Mouse (Mus musculus) small intestine, adult 10 weeks (tissue): ENCODE results near the gene Ctcf. TPM values are rescaled to one million over a fixed set of nuclear protein-coding genes. Genes with fewer than 3 reads are reported as not detected.

Experiments
- polyA plus RNA-seq: library from polyadenylated mRNA; stranded (reverse); fragments of 350-450 nt; fragmentation: Illumina TruSeq; extraction: RNeasy Lipid Tissue Mini Kit (QIAGEN cat#74804); gene quantifications from one replicate; pipeline ENCODE4 v1.2.3, GENCODE M21; 2014; ENCODE audit warnings: low replicate concordance

Gene Ctcf
- 64.9 TPM for polyA plus RNA-seq

DNA sequence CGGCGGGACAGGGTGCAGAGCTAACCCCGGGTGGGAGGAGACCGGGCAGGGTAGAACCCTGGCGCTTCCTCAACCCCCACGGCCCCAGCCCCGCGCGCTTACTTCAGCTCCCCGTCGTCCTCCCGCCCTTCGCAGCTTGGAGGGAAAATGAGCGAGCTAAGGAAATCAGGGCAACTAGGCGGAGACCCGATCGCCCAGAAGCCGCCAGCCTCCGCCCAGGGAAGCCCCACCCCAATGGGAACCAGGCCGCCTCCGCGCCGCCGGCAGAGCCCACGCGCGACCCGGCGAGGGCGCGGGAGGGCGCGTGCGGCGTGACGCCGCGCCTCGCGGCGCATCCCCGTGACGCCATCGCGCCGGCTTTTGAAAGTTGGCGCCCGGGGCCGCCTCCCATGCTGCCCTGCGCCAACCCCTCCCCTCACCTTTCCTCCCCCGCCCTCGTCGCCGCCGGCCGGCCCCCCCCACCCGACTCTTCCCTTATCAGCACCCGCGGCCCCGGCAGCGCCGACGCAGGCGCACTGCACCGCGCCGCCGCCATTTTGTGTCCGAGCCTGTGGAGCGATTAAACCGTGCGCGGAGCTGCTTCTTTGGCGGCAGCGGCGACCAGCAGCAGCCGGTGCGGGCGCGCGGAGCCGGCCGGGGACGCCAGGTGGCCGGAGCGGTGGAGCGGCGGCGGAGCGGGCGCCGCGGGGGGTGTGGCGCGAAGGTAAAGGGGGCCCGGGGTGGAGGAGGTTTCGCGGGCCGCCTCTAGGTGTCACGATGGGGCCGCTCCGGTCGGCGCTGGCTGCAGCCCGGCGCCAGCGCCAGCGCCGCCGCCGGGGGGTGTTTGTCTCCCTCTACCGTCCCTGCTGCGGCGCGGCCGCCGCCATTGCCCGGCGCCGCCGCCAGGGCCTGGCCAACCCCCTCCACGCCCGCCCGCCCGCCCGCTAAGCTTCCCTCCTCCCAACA is at the start of gene Ctcf:
Ctcf (plus strand) TSS at position 551 of the 945 bp plus-strand sequence.

GRCm38 (mm10) chr8:105604804-105605381 is 31.5 kb upstream of the Ctcf start, which contains the start of gene Ripor1:
TSS of gene Ripor1 (plus strand) at chr8:105605255.

DNA sequence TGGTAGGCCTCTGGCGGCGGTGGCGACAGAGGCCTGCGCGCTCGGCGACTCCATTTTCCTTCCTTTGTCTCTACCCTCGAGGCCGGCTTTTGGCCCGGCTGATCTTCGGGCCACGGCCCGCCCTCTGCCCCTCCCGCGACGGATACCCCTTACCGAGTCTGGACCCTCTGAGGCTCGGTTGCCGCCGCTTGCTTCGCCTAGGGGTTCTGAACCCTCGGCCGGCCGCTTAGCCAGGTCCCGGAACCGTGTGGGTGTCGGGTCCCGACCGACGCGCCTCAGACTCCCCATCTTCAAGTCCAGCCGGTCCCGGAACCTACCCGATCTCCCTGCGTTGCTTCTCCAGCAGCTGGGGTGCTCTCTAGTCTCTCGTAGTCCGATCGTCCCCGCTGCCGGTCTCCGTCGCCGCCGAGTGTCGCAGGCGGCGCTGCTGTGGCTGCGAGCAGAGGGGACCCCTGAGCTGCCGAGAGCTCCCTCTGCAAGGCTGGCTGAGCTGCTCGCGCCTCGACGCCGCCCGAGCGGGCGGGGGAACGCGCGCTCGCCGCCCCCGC is 669 bp downstream of the Ctcf start, which contains the start of gene Agrp:
Agrp (minus strand) TSS at position 431 of the 548 bp plus-strand sequence.

DNA sequence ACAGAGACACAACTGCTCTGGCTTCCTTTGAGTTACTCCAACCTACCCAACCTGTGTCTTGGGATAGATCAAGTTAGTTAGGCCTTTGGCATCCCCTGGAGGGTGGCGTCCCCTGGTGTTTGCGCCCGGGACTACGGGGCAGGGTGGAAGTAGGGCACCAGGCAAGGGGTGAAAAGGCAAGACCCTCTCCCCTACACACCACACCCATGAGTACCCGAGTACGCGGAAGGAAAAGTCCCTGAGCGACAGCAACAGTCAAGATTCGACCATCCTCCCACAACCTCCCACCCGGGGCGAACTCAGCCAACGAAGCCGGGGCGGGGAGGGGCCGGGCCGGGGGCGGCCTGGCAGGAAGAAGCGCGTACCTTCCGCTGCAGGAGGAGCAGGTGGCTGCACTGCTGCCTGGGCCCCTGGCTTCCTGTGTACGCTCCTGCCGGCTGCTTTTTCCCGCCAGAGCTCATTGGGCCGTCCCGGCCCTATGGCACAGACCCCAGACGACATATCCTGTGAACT is 49.5 kb downstream of the Ctcf start, which contains the start of gene Carmil2:
Carmil2 (plus strand) TSS at position 479 of the 513 bp plus-strand sequence.

DNA sequence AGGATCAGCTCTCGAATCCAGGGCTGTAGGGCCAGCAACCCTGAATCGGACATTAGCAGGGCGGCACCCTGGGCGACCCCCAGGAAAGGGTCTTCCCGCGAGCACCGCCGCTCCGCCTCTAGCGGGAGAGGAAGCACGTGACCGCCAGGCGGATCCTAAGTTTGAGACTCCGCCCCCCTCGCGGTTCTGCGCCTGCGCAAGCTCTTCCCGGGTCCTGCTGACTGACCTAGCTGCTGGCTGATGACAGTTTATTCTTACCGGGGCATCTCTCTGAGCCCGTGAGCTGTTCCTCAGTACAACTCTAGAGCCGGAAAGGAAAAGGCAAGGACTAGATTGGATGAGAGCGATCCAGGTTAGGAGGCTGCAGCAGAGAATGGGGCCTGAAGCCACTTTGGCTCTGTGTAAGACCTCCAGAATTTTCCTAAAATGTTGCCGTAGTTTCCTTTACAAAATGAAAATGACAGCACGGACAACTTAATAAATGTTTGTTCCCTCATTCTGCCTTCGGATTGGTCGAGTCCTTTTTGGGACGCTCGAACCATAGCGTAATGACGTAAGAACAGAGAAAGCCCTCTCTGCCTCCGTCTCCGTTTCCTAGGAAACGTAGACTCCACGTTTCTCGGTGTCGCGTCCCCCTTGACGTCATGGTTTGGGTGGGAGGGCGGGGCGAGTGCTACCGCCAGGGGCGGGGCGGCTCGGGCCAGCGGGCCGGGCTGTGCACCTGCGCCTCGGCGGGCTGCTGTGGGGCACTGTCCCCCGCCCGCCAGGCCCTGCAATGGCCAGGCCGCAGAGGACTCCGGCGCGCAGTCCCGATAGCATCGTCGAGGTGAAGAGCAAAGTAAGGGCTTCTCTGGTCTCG is 64.8 kb downstream of the Ctcf start, which contains the start of the genes Acd and Pard6a:
Acd (minus strand) TSS at position 137 of the 859 bp plus-strand sequence.
Pard6a (plus strand) TSS at position 183 of the 859 bp plus-strand sequence.

GRCm38 (mm10) chr8:105707498-105708403 is 71.4 kb downstream of the Ctcf start, which contains the start of the genes 4933405L10Rik and Enkd1:
TSS of gene 4933405L10Rik (plus strand) at chr8:105707655.
TSS of gene Enkd1 (minus strand) at chr8:105708210.

Other genes with a start within 250 kb of the Ctcf start
- not detected for gene Kctd19, start 223.1 kb upstream of the Ctcf start, polyA plus RNA-seq
- not detected for gene Lrrc36, start 223.0 kb upstream of the Ctcf start, polyA plus RNA-seq
- not detected for gene Tppp3, start 165.0 kb upstream of the Ctcf start, polyA plus RNA-seq
- 0.45 TPM for gene Zdhhc1, start 139.7 kb upstream of the Ctcf start, polyA plus RNA-seq
- 0.89 TPM for gene Hsd11b2, start 117.8 kb upstream of the Ctcf start, polyA plus RNA-seq
- gene Atp6v0d1, start 70.5 kb upstream of the Ctcf start, polyA plus RNA-seq, result 8.5 TPM
- 0.11 TPM for gene Ripor1, start 31.3 kb upstream of the Ctcf start, polyA plus RNA-seq
- not detected for gene Agrp, start 825 bp downstream of the Ctcf start, polyA plus RNA-seq
- 0.30 TPM for gene Carmil2, start 49.7 kb downstream of the Ctcf start, polyA plus RNA-seq
- 0.85 TPM for gene Acd, start 64.5 kb downstream of the Ctcf start, polyA plus RNA-seq
- gene Pard6a, start 64.6 kb downstream of the Ctcf start, polyA plus RNA-seq, result not detected
- not detected for gene 4933405L10Rik, start 71.1 kb downstream of the Ctcf start, polyA plus RNA-seq
- not detected for gene Enkd1, start 71.6 kb downstream of the Ctcf start, polyA plus RNA-seq
- 0.22 TPM for gene Gfod2, start 122.1 kb downstream of the Ctcf start, polyA plus RNA-seq
- gene Ranbp10, start 190.8 kb downstream of the Ctcf start, polyA plus RNA-seq, result 3.2 TPM
- not detected for gene Tsnaxip1, start 191.2 kb downstream of the Ctcf start, polyA plus RNA-seq
- gene Cenpt, start 216.7 kb downstream of the Ctcf start, polyA plus RNA-seq, result 1.1 TPM
- gene Thap11, start 218.6 kb downstream of the Ctcf start, polyA plus RNA-seq, result 4.3 TPM
- 40.2 TPM for gene Nutf2, start 224.0 kb downstream of the Ctcf start, polyA plus RNA-seq
- gene Edc4, start 244.3 kb downstream of the Ctcf start, polyA plus RNA-seq, result 1.5 TPM